Mouse (Mus musculus) forelimb bud, embryonic 11.5 days (tissue): ENCODE results near the gene Cdon.
A peak's percentile ranks its signal among the peaks of the same experiment; 100 is the strongest.

Source experiments
- DNase-seq: peaks from one replicate; pipeline ENCODE4 v3.0.0-alpha.2; 2012; ENCODE audit warnings: low read depth, low spot score

Gene Cdon

DNA sequence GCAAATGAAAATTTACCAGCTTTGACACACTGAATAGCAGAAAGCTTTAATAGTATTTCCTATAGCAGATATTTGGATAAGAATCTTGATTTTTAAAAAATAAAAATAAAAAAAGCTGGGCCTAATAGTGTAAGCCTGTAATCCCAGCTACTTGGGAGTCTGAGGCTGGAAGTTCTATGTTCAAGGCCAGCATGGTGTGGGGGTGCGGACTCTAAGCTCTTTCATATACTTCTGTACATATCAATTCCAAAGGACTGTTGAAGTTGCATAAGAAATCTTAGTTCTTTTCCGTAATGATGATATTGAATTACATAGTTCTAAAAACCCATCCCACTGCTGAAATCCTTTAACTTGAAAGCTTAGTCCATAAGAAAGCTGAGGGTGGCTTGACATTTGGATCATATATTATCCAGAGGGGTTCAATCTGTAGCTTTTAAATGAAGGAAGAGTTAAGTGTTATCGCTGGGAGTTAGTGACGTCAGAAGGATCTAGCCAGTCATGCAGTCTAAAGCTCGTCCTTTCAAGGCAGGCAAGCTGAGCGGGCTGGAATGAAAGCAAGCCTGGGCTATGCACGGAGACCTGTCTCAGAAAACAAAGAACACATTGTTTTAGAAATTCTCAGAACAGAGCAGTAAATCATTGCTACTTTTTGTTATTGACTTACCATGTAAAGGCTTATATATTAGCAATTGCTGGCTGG lies 72.3 kb downstream of the Cdon start:
- DNase-seq = peak; percentile 63

DNA sequence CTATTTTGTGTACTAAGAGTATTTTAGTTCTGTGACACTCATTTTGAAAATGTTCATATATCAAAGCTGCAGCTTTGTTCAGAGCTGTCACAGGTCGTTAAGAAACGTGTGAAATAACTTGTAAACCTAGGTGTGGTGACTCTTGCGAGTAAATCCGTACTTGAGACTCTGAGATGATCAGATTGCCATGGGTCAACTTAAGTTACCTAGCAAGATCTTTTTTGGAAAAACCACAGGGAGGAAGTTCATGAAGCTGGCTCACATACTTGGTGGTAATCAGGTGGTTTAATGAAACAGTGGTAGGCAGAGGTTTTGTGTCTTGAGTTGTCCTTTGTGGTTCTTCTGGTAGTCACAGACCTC lies 72.8 kb downstream of the Cdon start:
- DNase-seq = no peak

DNA sequence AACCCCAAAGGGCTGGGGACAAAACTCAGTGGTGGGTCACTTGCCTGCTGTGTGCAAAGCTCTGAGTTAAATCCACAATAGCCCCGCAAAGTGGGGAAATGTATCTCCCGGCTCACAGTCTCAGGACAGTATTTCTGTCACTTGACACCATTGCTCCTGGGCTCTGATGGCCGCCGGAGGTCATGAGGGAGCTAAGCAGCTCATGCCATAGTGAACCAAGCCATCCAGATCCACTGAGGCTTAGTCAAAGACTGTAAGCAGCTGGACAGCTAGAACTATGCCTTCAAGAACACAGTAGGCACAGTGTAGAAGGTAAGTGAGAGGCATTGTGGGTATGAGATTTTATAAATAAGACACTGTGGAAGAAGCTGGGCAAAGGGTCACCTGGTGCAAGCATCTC lies 74.0 kb downstream of the Cdon start:
- no peak for DNase-seq

DNA sequence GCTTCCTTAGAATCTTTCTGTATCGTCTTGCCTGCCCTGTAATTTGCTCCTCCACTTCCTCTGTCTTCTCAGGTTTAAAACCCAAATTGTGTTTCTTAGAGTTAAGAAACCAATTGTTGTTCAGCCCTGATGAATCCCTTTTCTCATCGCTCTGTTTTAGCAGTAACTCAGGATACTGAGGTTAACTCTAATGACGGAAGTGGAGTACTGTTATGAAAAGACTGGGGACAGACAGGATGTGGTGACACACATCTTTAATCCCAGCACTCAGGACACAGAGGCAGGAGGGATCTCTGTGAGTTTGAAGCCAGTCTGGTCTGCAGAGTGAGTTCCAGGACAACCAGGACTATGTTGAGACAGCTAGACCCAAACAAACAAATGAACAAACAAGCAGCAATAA lies 74.5 kb downstream of the Cdon start:
- DNase-seq = no peak

DNA sequence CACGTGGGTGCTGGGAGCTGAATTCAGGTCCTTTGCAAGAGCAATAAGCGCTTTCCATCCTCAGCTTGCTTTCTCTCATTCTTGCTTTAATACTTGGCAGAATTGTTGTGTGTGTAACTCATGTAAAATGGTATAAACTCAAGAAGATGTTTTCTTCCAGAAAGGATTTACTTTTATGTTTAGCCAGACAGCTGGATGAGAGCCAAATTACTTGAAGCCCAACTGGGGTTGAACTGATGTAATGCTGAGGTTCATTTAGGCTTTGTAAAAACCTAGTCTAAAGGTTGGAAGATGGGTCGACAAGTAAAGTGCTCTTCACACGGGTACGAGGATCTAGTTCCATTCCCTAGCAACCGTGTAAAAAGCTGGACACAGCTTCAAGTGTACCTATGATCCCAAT lies 79.0 kb downstream of the Cdon start:
- DNase-seq = no peak

DNA sequence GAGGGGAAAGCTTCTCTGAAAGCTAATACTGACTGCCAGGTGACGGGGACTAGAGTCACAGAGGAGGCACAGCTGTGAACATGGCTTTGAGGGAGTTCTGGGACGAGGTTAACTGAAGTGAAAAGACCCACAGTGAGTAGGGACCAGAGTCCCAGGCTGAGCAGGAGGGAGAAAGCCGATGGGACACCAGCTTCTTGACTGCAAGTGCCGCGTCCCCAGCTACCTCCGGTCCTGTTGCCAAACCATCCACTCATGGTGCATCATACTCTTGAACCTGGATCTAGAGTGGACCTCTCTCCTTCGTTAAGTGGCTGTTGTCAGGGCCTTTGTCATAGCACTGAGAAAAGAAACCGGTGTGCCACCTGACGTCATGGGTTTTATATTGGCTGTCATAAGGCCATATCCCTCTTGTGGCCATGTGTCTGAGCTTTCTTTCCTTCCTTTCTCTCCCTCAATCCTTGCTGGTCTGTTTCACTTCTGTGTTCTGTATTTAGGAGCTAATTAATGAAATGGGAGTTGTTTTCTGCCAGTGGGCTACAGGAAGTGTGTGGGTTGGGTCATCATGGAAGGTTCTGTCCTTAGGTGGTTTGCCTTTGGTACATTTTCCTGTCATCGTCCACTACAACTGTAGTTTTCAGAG lies 81.6 kb downstream of the Cdon start:
- no peak for DNase-seq

DNA sequence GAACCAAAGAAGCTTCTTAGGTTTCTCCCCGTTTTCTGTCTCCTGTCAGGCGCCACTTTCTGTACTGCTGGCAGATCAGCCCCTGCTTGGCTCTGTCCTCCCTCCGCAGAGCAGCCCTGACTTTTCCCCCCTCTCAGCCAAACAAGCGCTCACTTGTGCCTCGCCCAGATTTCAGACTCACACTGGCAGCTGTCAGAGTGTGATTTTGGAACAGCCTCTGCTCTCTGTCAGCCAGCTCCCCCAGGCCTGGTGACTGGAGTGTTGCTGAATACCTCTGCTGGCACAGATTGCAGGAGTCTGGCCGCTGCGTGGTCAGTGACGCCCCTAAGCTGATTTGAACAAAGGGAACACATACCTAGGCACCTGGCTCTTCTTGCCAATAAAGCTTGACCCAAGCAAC lies 87.3 kb downstream of the Cdon start:
- DNase-seq = peak; percentile 39

DNA sequence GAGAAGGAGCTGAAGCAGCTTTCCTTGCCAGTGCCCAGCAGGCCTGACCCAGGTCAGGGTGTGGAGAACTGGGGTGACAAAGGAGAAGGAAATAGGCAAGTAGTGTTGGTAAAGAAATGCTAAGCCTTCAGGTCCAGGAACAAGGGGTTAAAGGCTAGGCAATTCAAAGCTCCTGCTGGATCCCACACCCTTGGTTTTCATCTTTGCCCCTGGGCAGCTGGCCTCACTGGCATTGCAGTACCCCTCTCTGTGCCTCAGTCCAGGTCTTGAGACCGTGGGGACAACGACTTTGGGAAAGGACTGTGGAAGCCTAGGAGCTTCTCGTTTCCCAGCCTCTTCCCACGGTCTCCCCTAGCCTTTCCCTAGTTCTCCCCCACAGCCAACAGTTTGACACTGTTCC lies 93.0 kb downstream of the Cdon start:
- DNase-seq = no peak

DNA sequence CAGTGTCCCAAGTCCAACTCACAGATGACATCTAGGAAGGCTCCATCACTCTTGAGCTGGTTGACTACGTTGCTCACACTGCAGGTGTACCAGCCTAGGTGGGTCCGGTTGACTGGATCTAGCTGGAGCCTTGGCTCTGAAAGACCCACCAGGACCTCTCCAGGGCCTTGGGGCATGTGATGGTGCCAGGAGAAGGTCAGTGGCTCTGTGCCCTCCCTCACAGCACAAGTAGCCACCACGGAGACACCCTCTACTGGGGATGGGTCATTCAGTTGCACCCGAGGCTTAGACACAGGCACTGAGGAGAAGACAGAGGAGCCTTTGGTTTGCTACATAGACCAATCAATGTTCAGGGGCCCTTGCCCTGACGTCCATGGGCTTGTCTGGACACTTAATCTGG lies 95.3 kb downstream of the Cdon start:
- DNase-seq = no peak

DNA sequence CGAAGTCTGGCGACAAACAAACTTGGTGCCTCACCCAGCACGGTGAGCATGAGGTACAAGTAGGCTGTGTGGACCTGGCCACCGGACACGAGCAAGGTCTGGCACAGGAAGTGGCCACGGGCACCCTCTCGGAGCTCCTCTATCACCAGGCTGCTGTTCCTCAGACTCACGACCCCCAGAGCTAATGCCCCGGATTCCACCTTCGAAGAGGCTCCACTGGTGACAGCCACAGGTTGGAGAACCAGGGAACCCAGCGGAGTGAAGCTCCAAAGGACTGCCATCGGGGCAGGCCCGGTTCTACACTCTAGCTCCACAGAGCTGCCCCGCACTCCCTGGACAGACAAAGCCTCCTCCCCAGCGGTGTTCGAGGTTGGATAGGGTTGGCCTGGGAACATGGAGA lies 95.8 kb downstream of the Cdon start:
- no peak for DNase-seq

DNA sequence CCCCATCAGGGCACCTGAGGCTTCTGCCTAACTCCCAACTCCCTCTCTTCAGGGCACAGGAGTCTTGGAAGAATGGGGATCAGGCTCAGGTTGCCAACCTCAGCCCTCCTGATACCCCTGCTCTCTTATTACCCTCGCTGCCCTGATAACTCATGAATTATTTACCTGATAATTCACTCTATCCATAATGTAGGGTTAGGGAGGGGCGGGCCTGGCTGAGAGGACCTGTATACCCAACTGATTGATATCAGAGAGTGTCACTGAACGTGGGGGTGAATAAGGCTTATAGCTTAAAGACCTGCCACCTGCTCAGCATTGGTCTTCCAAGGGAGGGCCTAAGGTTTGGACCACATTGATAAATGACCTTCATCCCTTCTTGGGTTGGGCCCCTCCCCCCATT lies 97.2 kb downstream of the Cdon start, which contains the start of gene Gm1113:
TSS of gene Gm1113 (minus strand) at position 101 of the 400 bp plus-strand sequence.
- DNase-seq = no peak

DNA sequence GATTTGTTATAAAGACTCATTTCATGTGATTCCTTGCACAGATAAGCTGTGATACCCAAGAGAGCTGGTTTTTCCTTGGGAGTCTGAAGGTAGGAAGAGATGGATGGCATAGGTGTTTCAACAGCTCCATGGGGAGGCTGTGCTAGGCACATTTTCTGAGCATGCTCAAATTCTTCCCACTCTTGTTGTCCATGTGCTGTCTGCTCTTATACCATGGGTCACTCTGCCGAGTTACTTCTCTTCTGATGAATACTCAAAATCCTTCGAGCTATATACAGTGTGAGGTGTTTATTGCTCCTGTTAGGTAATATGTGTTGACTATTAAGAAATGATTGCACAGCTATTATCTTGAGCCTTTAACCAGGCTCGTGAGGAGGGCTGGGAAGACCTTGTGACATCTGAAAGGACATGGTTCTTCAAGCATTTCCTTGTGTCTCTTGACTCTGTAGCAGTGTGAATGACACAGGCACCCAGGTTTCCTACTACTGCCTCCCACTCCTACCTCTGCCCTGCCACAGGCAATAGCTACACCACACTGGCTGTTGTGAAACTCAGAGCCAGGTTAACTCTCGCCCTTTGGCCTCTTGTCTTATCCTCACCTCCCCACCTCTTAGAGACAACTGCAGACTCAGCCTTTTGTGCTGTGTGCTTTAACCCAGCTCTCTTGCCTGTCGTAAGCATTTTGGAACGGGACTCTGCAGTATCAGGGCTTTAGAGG lies 99.9 kb downstream of the Cdon start:
- DNase-seq = no peak

DNA sequence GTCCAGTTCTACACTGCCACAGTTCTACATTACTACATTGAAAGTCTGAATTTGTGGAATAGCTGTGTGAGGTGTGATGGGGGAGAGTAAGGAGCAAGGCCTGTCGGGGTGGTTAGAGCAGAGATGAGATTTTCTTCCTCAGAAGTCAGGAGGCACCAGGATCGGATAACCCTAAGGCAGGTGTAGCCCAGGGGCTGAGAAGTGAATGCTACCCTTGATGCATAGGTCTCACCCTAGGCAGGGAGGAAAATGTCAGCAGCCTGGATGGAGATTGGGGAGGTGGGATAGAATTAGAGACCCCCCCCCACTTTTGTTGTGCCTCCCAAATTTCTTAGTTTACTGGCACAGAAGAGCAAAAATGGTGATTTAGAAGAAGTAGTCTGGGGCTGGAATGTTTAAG lies 101.3 kb downstream of the Cdon start:
- no peak for DNase-seq

DNA sequence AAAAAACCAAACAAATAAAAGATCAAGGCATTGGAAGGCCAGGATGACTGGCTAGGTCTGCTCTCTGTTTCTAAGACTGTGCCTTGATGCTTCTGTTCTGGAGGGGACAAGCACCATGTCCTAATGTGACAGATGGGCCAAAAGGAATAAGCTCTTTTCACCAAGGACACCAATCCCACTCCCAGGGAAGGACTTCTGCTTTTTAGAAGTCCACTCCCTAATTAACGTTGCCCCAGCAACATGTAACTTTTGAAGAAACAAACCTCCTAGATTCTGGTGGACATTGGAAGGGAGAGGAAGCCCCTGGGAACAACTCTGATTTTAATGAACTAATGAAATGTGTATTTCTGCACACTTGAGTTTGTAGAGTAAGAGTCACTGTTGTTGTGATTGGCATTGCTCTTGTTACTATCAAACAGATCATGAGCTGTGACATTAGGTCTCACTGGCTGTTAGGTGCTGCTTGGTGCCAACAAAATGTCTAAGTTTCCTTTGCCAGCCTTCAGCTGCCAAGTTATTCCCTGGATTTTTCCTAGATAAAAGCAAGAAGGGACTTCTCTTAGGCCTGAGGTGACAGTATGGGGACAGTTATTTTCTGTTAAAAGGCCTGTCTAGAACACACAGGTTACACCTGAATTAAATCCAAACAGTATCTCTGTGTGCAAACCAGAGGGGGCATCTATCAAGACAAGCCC lies 102.0 kb downstream of the Cdon start:
- DNase-seq = no peak

DNA sequence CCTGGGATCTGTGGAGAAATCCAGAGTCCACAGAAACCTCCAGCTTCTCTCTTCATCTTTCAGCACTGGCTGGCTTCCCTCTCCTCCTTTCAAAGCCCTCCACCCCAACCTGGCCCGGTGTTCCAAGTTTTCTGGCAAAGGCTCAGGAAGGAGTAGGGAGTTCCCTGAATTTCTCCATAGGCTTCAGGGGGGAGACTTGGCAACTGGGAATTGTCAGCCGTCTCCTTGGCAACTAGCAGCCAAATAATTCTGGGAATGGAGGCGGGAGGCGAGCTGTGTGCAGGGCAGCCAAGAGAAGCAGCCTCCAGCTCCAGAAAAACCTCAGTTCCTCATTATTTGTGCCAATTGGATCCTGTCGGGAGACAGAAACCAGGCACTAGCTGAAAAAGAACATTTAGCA lies 102.6 kb downstream of the Cdon start:
- DNase-seq = peak; percentile 73

DNA sequence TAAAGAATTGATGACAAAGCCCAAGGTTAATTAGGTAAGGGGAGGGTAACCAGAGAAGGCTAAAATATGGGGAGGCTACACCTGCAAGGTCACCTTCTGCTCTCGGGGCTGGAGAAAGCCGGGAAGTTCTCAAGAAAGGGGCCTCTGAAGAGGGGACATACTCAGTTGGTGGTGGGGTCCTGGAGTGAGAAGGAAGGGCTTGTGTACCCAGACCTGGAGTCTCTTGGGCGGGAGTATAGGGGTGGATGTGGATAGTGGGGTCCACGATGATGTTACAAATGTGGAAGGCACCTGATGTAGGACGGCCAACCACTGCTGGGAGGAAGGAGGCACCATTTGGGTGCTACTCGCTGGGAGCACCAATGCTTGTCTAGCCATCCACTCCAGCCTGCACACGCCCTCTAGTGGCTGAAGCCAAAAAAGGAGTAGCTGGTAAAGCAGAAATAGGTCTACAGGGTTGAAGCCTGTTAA lies 103.0 kb downstream of the Cdon start:
- peak; percentile 70 for DNase-seq

DNA sequence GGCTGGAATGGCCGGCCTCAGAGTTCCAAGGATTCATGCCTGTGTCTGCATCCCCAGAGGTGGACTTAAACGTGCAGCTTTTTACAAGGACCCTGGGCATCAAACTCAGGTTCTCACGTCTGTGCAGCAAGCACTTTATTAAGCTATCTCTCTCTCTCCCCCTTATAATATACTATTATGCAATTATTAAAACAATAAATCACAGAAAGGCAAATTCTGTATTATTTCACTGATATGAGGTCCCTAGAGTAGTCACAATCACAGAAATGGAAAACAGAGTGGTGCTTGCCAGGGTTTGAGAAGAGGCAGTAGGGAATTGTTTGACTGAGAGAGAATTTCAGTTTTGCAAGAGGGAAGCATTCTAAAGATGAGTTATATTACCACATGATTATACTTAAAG lies 108.2 kb downstream of the Cdon start:
- DNase-seq = no peak

DNA sequence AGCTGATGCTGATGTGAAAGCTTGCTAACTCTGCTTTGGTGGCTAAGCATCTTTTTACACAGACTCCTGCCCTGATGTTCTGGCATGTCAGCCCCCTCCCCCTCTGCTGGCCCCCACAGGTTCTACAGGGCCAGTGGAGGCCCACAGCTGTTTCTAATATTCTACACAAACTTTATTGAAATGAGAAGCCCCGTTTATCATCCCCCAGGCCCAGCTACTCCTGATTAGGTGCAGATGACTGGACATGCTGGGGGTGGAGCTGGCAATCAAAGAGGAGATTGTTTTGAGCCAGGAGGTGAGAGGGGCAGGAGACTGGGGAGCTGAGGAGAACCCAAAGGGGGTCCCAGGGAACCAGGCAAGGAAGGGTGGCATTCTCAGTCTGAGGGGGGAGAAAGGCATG lies 108.9 kb downstream of the Cdon start:
- peak; percentile 89 for DNase-seq

DNA sequence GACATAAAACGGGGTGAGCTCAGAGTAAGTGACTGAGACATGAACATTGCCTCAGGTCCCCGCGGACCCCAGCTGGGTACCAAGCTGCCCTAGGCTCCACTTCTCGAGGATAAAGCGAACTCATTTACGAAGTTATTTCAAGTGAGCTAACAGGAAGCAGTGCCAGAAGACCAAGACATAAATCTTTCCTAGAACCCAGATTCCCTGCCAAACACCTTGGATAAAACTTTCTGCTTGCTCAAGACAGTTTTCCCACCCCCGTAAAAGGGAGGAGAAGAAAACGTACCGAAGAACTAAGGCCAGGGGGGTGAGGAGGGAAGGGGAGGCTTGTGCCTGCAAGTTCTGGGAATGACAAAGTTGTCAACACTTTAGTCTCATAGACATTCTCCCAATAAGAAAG lies 112.3 kb downstream of the Cdon start:
- DNase-seq = peak; percentile 48

DNA sequence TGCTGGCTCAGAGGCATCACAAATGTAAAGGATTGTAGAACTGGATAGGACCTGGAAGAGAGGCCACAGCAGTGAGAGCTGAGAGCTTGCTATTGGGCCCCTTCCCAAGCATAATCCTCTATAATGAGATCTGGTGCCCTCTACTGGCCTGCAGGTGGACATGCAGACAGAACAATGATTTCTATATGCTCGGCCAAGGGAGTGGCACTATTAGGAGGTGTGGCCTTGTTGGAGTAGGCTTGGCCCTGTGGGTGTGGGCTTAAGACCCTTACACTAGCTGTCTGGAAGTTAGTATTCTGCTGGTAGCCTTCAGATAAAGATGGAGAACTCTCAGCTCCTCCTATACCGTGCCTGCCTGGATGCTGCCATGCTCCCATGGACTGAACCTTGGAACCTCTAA lies 114.2 kb downstream of the Cdon start:
- DNase-seq = peak; percentile 85

DNA sequence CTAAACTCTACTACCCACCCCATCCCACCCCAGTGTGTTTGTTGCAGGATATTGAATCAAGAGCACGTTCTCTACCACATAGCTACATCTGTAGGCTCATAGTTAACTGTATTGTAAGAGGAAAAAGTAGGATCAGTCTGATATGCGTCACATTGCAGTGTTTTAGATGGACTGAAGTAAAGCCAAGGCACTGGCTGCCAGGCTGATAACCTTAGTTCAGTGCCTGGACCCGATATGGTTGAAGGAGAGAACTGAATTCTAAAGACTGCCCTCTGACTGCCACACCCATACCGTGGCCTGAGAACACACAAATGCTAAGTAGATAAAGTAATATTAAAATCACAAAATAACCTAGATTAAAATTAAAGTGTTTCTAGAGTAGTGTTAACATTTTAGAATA lies 114.9 kb downstream of the Cdon start:
- DNase-seq = no peak

DNA sequence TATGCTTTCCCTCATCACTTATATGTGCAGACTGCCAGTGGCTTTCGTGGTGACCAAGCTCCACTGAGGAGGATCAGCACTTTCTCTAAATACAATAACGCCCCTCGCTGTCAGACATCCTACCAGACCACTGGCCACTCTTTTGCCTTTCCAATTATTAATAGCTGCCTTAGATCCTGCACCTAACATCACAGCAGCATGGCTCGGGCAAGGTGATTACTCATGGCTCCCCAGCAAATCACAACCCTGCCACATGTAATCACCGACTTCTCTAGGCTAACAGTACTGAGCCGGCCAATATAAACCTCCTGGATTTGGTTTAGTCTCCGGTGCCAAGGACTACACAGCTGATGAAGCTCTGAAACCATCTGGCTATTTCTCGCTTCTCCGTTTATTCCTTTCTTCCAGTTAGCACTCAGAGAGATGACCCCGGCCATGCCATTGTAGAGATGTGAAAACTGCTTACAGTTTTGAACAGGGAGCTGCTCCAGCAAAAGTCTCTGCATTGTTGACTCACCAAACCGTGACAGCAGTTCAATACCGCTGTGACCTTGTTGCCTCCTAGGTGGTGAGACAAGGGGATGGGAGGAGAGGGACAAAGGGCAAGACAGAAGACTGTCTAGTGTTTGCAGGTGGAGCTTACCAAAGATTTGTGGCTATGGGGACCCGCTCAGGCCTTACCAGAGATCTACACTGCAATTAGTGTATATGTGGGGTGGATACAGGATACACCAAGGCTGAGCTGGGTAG lies 118.2 kb downstream of the Cdon start:
- DNase-seq = no peak
